Comparison of ENCODE assay signal across 8 mouse cellular contexts in the genomic region with DNA sequence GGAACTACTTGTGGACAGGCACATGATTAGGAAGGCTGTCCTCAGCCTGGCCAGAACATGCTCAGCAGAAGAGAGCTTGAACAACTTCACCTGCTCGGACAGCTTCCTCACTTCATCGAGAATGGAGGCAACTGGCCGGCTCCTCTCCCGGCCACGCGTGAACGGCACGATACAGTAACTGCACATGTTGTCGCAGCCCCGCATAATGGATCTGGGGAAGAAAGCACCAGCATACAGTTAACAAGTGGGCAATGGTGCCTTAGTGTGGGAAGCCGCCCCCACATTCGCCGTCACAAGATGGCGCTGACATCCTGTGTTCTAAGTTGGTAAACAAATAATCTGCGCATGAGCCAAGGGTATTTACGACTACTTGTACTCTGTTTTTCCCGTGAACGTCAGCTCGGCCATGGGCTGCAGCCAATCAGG. TPM values are rescaled to one million over a fixed set of nuclear protein-coding genes. Genes with fewer than 3 reads are reported as not detected.
A peak's percentile ranks its signal among the peaks of the same experiment; 100 is the strongest.
DNase-seq lines count a peak whose midpoint lies in the region; ATAC-seq lines count a peak whose summit lies in the region.
"Not testable (repeated sequence)": the region's sequence is repeated elsewhere in the genome, so short reads cannot be mapped to it uniquely, and the experiment has no call there.

No protein-coding gene starts in this region.

- H3K9me3 ChIP-seq in embryonic facial prominence, embryonic 10.5 days; forebrain, embryonic 15.5 days; hindbrain, embryonic 10.5 days; liver, embryonic 11.5 days (ENCODE audit: control insufficient read depth, low read length); midbrain, embryonic 10.5 days (replicated peaks); neural tube, embryonic 15.5 days (replicated peaks): not testable (repeated sequence)

- WGBS in embryonic facial prominence, embryonic 10.5 days, result 69% methylated on average over 16 of the region's 19 CpGs
- WGBS in forebrain, embryonic 15.5 days, result 72% methylated on average over 15 of the region's 19 CpGs
- 84% methylated on average over 16 of the region's 19 CpGs for WGBS in hindbrain, embryonic 10.5 days
- WGBS in liver, embryonic 11.5 days, result 75% methylated on average over 14 of the region's 19 CpGs
- WGBS in midbrain, embryonic 10.5 days, result 68% methylated on average over 15 of the region's 19 CpGs
- WGBS in neural tube, embryonic 15.5 days, result 79% methylated on average over 16 of the region's 19 CpGs

- H3K27me3 ChIP-seq in embryonic facial prominence, embryonic 10.5 days (replicated peaks; ENCODE audit: low read depth, poor library complexity, severe bottlenecking); forebrain, embryonic 15.5 days; hindbrain, embryonic 10.5 days (ENCODE audit: insufficient read depth, poor library complexity, severe bottlenecking); liver, embryonic 11.5 days (replicated peaks; ENCODE audit: control insufficient read depth, insufficient read depth, low read length); midbrain, embryonic 10.5 days (ENCODE audit: low read depth, poor library complexity, severe bottlenecking); neural tube, embryonic 15.5 days (replicated peaks): not testable (repeated sequence)

- peak overlapping the region; percentile 37 for H3K4me2 ChIP-seq in forebrain, embryonic 15.5 days (replicated peaks)
- H3K4me2 ChIP-seq in liver, embryonic 11.5 days, result peak overlapping the region; percentile 47; the same call in 1 of the 2 replicates
- peak overlapping the region; percentile 40 for H3K4me2 ChIP-seq in neural tube, embryonic 15.5 days

- peak overlapping the region; percentile 21; the same call in 1 of the 2 replicates for H3K9ac ChIP-seq in forebrain, embryonic 15.5 days (replicated peaks)
- 0 out of 2 replicates have a peak overlapping the region, but pooled peaks have one; percentile 7 for H3K9ac ChIP-seq in liver, embryonic 11.5 days (ENCODE audit: low read depth, low read length)
- H3K9ac ChIP-seq in neural tube, embryonic 15.5 days (replicated peaks), result not testable (repeated sequence)

- H3K36me3 ChIP-seq in embryonic facial prominence, embryonic 10.5 days (replicated peaks), result peaks cover 37% of the 10 kb centered on the region
- H3K36me3 ChIP-seq in forebrain, embryonic 15.5 days, result peaks cover 15% of the 10 kb centered on the region
- H3K36me3 ChIP-seq in hindbrain, embryonic 10.5 days, result peaks cover 25% of the 10 kb centered on the region
- not testable (repeated sequence) for H3K36me3 ChIP-seq in liver, embryonic 11.5 days (ENCODE audit: control insufficient read depth, insufficient read depth, low read length)
- H3K36me3 ChIP-seq in midbrain, embryonic 10.5 days, result peaks cover 23% of the 10 kb centered on the region
- peaks cover 22% of the 10 kb centered on the region for H3K36me3 ChIP-seq in neural tube, embryonic 15.5 days

- H3K4me3 ChIP-seq in embryonic facial prominence, embryonic 10.5 days, result peak overlapping the region; percentile 52
- peak overlapping the region; percentile 34 for H3K4me3 ChIP-seq in forebrain, embryonic 15.5 days
- peak overlapping the region; percentile 42 for H3K4me3 ChIP-seq in hindbrain, embryonic 10.5 days
- H3K4me3 ChIP-seq in liver, embryonic 11.5 days (ENCODE audit: low read depth, low read length), result peak overlapping the region; percentile 28
- peak overlapping the region; percentile 41 for H3K4me3 ChIP-seq in midbrain, embryonic 10.5 days
- H3K4me3 ChIP-seq in neural tube, embryonic 15.5 days (replicated peaks), result peak overlapping the region; percentile 30

- peak; percentile 59 for DNase-seq in CD4-positive, CD25-positive, alpha-beta regulatory T cell, adult 2 months (ENCODE audit: low read depth, low spot score)
- DNase-seq in embryonic facial prominence, embryonic 10.5 days (ENCODE audit: low spot score), result peak; percentile 42
- not testable (repeated sequence) for DNase-seq in hindbrain, embryonic 10.5 days (ENCODE audit: low spot score)
- peak; percentile 49 for DNase-seq in kidney, adult 18-20 months
- peak; percentile 58 for DNase-seq in liver, embryonic 11.5 days (ENCODE audit: low spot score)
- DNase-seq in midbrain, embryonic 10.5 days (ENCODE audit: low spot score), result peak; percentile 12

- H3K27ac ChIP-seq in embryonic facial prominence, embryonic 10.5 days (replicated peaks), result peak overlapping the region; percentile 73
- H3K27ac ChIP-seq in forebrain, embryonic 15.5 days (replicated peaks), result peak overlapping the region; percentile 42; the same call in 1 of the 2 replicates
- H3K27ac ChIP-seq in hindbrain, embryonic 10.5 days, result peak overlapping the region; percentile 79
- 0 out of 2 replicates have a peak overlapping the region, but pooled peaks have one; percentile 0 for H3K27ac ChIP-seq in liver, embryonic 11.5 days (ENCODE audit: low read depth, low read length)
- H3K27ac ChIP-seq in midbrain, embryonic 10.5 days (replicated peaks), result peak overlapping the region; percentile 50; the same call in 1 of the 2 replicates
- H3K27ac ChIP-seq in neural tube, embryonic 15.5 days (replicated peaks), result not testable (repeated sequence)

- ATAC-seq in forebrain, embryonic 15.5 days (replicated peaks); liver, embryonic 11.5 days (replicated peaks; ENCODE audit: low FRiP score): not testable (repeated sequence)
- ATAC-seq in neural tube, embryonic 15.5 days (ENCODE audit: low FRiP score), result 0 out of 2 replicates have a peak, but pooled peaks have one; percentile 17

- not testable (repeated sequence) for H3K4me1 ChIP-seq in embryonic facial prominence, embryonic 10.5 days; forebrain, embryonic 15.5 days; hindbrain, embryonic 10.5 days (replicated peaks); liver, embryonic 11.5 days (replicated peaks; ENCODE audit: control insufficient read depth, insufficient read depth, low read length); midbrain, embryonic 10.5 days; neural tube, embryonic 15.5 days

RNA-seq across cellular contexts. Expression of gene Cdk5rap1, which starts 18.8 kb away (rescaled TPM):
- 15.1 and 15.8 TPM in 2 replicates for polyA plus RNA-seq in embryonic facial prominence, embryonic 10.5 days (2016; fragmentation: Nextera tagmentation; extraction: Ambion mirVana)
- 15.3 and 18.2 TPM in 2 replicates for polyA plus RNA-seq in forebrain, embryonic 15.5 days (2015; fragmentation: Nextera tagmentation; extraction: Ambion mirVana)
- 13.9 and 16.0 TPM in 2 replicates for polyA plus RNA-seq in hindbrain, embryonic 10.5 days (2016; fragmentation: Nextera tagmentation; extraction: Ambion mirVana)
- 23.5 and 23.7 TPM in 2 replicates for polyA plus RNA-seq in liver, embryonic 11.5 days (2014; fragmentation: Nextera tagmentation; extraction: Ambion mirVana)
- polyA plus RNA-seq in midbrain, embryonic 10.5 days (2016; fragmentation: Nextera tagmentation; extraction: Ambion mirVana), result 14.2 and 15.9 TPM in 2 replicates
- 13.7 and 13.8 TPM in 2 replicates for polyA plus RNA-seq in neural tube, embryonic 15.5 days (2015; fragmentation: Nextera tagmentation; extraction: Ambion mirVana)

RNA-seq across cellular contexts. Expression of gene Bpifb9b, which starts 47.0 kb away (rescaled TPM):
- not detected in 2 replicates for polyA plus RNA-seq in embryonic facial prominence, embryonic 10.5 days (2016; fragmentation: Nextera tagmentation; extraction: Ambion mirVana)
- polyA plus RNA-seq in forebrain, embryonic 15.5 days (2015; fragmentation: Nextera tagmentation; extraction: Ambion mirVana), result not detected in 2 replicates
- not detected in 2 replicates for polyA plus RNA-seq in hindbrain, embryonic 10.5 days (2016; fragmentation: Nextera tagmentation; extraction: Ambion mirVana)
- not detected in 2 replicates for polyA plus RNA-seq in liver, embryonic 11.5 days (2014; fragmentation: Nextera tagmentation; extraction: Ambion mirVana)
- polyA plus RNA-seq in midbrain, embryonic 10.5 days (2016; fragmentation: Nextera tagmentation; extraction: Ambion mirVana), result not detected in 2 replicates
- not detected in 2 replicates for polyA plus RNA-seq in neural tube, embryonic 15.5 days (2015; fragmentation: Nextera tagmentation; extraction: Ambion mirVana)

RNA-seq across cellular contexts. Expression of gene Snta1, which starts 53.9 kb away (rescaled TPM):
- 3.0 and 3.9 TPM in 2 replicates for polyA plus RNA-seq in embryonic facial prominence, embryonic 10.5 days (2016; fragmentation: Nextera tagmentation; extraction: Ambion mirVana)
- 9.2 and 11.1 TPM in 2 replicates for polyA plus RNA-seq in forebrain, embryonic 15.5 days (2015; fragmentation: Nextera tagmentation; extraction: Ambion mirVana)
- 5.3 and 7.9 TPM in 2 replicates for polyA plus RNA-seq in hindbrain, embryonic 10.5 days (2016; fragmentation: Nextera tagmentation; extraction: Ambion mirVana)
- 1.5 and 2.4 TPM in 2 replicates for polyA plus RNA-seq in liver, embryonic 11.5 days (2014; fragmentation: Nextera tagmentation; extraction: Ambion mirVana)
- 3.0 and 5.1 TPM in 2 replicates for polyA plus RNA-seq in midbrain, embryonic 10.5 days (2016; fragmentation: Nextera tagmentation; extraction: Ambion mirVana)
- 12.1 and 12.7 TPM in 2 replicates for polyA plus RNA-seq in neural tube, embryonic 15.5 days (2015; fragmentation: Nextera tagmentation; extraction: Ambion mirVana)
